Mouse (Mus musculus) MEL (cell line): ENCODE results near the gene Slc46a2. TPM values are rescaled to one million over a fixed set of nuclear protein-coding genes. Genes with fewer than 3 reads are reported as not detected.

ENCODE experiments used
- DNase-seq: peaks from one replicate; pipeline ENCODE4 v3.0.0; 2011; ENCODE audit warnings: low read depth, low spot score
- H3K27ac ChIP-seq: 2 replicates; pipeline ENCODE4 v1.5.1; 2012; ENCODE audit warnings: low read depth, mild to moderate bottlenecking, control low read depth, low read length, moderate library complexity; ENCODE audit not compliant: control insufficient read depth
- H3K27me3 ChIP-seq, 2 experiments: fragments of 150-350 bp in 1 of 2; sonication (generic) in 1 of 2; 2 replicates each; pipeline ENCODE4 v1.6.1; 2012; ENCODE audit warnings: low read length in 2 of 2, mild to moderate bottlenecking in 2 of 2, improper control_type of control experiment in 1 of 2, moderate library complexity in 1 of 2; ENCODE audit not compliant: insufficient read depth in 2 of 2, control insufficient read depth in 1 of 2
- H3K36me3 ChIP-seq, 2 experiments: 2 replicates each; pipeline ENCODE4 v1.6.1; 2012 to 2014; ENCODE audit warnings: low read length in 2 of 2, improper control_type of control experiment in 1 of 2, inconsistent platforms in 1 of 2, mild to moderate bottlenecking in 1 of 2; ENCODE audit not compliant: insufficient read depth in 2 of 2, control insufficient read depth in 1 of 2
- H3K4me1 ChIP-seq, 2 experiments: fragments of 150-350 bp in 1 of 2; sonication (generic) in 1 of 2; 2 replicates each; pipeline ENCODE4 v1.6.1; 2012; ENCODE audit warnings: low read length in 2 of 2, improper control_type of control experiment in 1 of 2, mild to moderate bottlenecking in 1 of 2; ENCODE audit not compliant: insufficient read depth in 2 of 2, control insufficient read depth in 1 of 2
- H3K4me3 ChIP-seq, 2 experiments: fragments of 150-350 bp in 1 of 2; sonication (generic) in 1 of 2; 2 replicates each; pipeline ENCODE4 v1.5.1; 2012; ENCODE audit warnings: low read depth in 2 of 2, low read length in 2 of 2, mild to moderate bottlenecking in 2 of 2, moderate library complexity in 2 of 2, control low read depth in 1 of 2, improper control_type of control experiment in 1 of 2; ENCODE audit not compliant: control insufficient read depth in 1 of 2, insufficient read depth in 1 of 2
- H3K79me2 ChIP-seq: 2 replicates; pipeline ENCODE4 v1.6.1; 2012; ENCODE audit warnings: mild to moderate bottlenecking, low read length, moderate library complexity; ENCODE audit not compliant: control insufficient read depth, poor library complexity, insufficient read depth
- H3K9ac ChIP-seq: 2 replicates; pipeline ENCODE4 v1.6.1; 2012; ENCODE audit warnings: low read depth, mild to moderate bottlenecking, control low read depth, low read length, moderate library complexity; ENCODE audit not compliant: control insufficient read depth, poor library complexity, severe bottlenecking
- H3K9me3 ChIP-seq: fragments of 150-350 bp; sonication (generic); replicated peaks from 2 replicates; pipeline ENCODE4 v1.6.1; 2012; ENCODE audit warnings: mild to moderate bottlenecking, low read length, improper control_type of control experiment, moderate library complexity; ENCODE audit not compliant: insufficient read depth
- CHD1 ChIP-seq: IDR thresholded peaks from 2 replicates; pipeline ENCODE4 v1.6.1; 2012; ENCODE audit warnings: low read depth, mild to moderate bottlenecking, inconsistent platforms, low read length, improper control_type of control experiment
- CHD2 ChIP-seq: IDR thresholded peaks from 2 replicates; pipeline ENCODE4 v1.6.1; 2011; ENCODE audit warnings: low read length, improper control_type of control experiment
- CTCF ChIP-seq, 3 experiments: IDR thresholded peaks in 2 of 3; conservative IDR thresholded peaks in 1 of 3; 2 replicates each; pipeline ENCODE4 v1.5.1; 2011 to 2012; ENCODE audit warnings: low read length in 3 of 3, low read depth in 2 of 3, mild to moderate bottlenecking in 2 of 3, improper control_type of control experiment in 1 of 3, inconsistent platforms in 1 of 3, mixed read lengths in 1 of 3, moderate library complexity in 1 of 3; ENCODE audit not compliant: control insufficient read depth in 1 of 3, insufficient read depth in 1 of 3, poor library complexity in 1 of 3, severe bottlenecking in 1 of 3
- E2F4 ChIP-seq: IDR thresholded peaks from 2 replicates; pipeline ENCODE4 v1.6.1; 2011; ENCODE audit warnings: low read depth, low read length, improper control_type of control experiment, borderline replicate concordance
- ELF1 ChIP-seq: IDR thresholded peaks from 2 replicates; pipeline ENCODE4 v1.6.1; 2014; ENCODE audit warnings: low read depth, mild to moderate bottlenecking, inconsistent platforms, low read length, improper control_type of control experiment, moderate library complexity
- EP300 ChIP-seq, 2 experiments: IDR thresholded peaks; 2 replicates each; pipeline ENCODE4 v1.6.1; 2011; ENCODE audit warnings: improper control_type of control experiment in 2 of 2, low read length in 2 of 2, low read depth in 1 of 2, mild to moderate bottlenecking in 1 of 2
- GABPA ChIP-seq: IDR thresholded peaks from 2 replicates; pipeline ENCODE4 v1.6.1; 2012; ENCODE audit warnings: low read depth, mild to moderate bottlenecking, inconsistent platforms, low read length, improper control_type of control experiment, moderate library complexity
- GATA1 ChIP-seq: IDR thresholded peaks from 2 replicates; pipeline ENCODE4 v1.6.1; 2011; ENCODE audit warnings: low read depth, low read length, improper control_type of control experiment
- HCFC1 ChIP-seq: IDR thresholded peaks from 2 replicates; pipeline ENCODE4 v1.6.1; 2012; ENCODE audit warnings: low read depth, mild to moderate bottlenecking, inconsistent platforms, low read length, improper control_type of control experiment, moderate library complexity
- MAFK ChIP-seq: IDR thresholded peaks from 2 replicates; pipeline ENCODE4 v1.6.1; 2011; ENCODE audit warnings: low read depth, mild to moderate bottlenecking, low read length, improper control_type of control experiment, borderline replicate concordance
- MAX ChIP-seq: IDR thresholded peaks from 2 replicates; pipeline ENCODE4 v1.6.1; 2011; ENCODE audit warnings: low read length, improper control_type of control experiment
- MAZ ChIP-seq: IDR thresholded peaks from 2 replicates; pipeline ENCODE4 v1.6.1; 2012; ENCODE audit warnings: low read depth, mild to moderate bottlenecking, inconsistent platforms, low read length, improper control_type of control experiment
- MEF2A ChIP-seq: IDR thresholded peaks from 2 replicates; pipeline ENCODE4 v1.6.1; 2014; ENCODE audit warnings: low read depth, mild to moderate bottlenecking, inconsistent platforms, low read length, improper control_type of control experiment; ENCODE audit not compliant: poor library complexity, insufficient replicate concordance, severe bottlenecking; ENCODE audit errors: extremely low read depth
- MYB ChIP-seq: IDR thresholded peaks from 2 replicates; pipeline ENCODE4 v1.6.1; 2011; ENCODE audit warnings: mild to moderate bottlenecking, low read depth, low read length, improper control_type of control experiment
- MYC ChIP-seq: IDR thresholded peaks from 2 replicates; pipeline ENCODE4 v1.6.1; 2011; ENCODE audit warnings: low read depth, mild to moderate bottlenecking, low read length, improper control_type of control experiment, moderate library complexity
- NELFE ChIP-seq: IDR thresholded peaks from 2 replicates; pipeline ENCODE4 v1.6.1; 2011; ENCODE audit warnings: low read depth, low read length, improper control_type of control experiment
- POLR2A ChIP-seq, 2 experiments: IDR thresholded peaks; 2 replicates each; pipeline ENCODE4 v1.6.1; 2011 to 2012; ENCODE audit warnings: low read length in 2 of 2, mild to moderate bottlenecking in 2 of 2, control low read depth in 1 of 2, improper control_type of control experiment in 1 of 2, low read depth in 1 of 2, moderate library complexity in 1 of 2; ENCODE audit not compliant: control insufficient read depth in 1 of 2, insufficient read depth in 1 of 2, poor library complexity in 1 of 2
- POLR2AphosphoS2 ChIP-seq: IDR thresholded peaks from 2 replicates; pipeline ENCODE4 v1.6.1; 2011; ENCODE audit warnings: low read length, improper control_type of control experiment
- SMC3 ChIP-seq: IDR thresholded peaks from 2 replicates; pipeline ENCODE4 v1.6.1; 2011; ENCODE audit warnings: low read depth, low read length, improper control_type of control experiment
- TAL1 ChIP-seq: IDR thresholded peaks from 2 replicates; pipeline ENCODE4 v1.6.1; 2012; ENCODE audit warnings: mild to moderate bottlenecking, inconsistent platforms, low read length, moderate library complexity, mixed read lengths
- TBP ChIP-seq: IDR thresholded peaks from 2 replicates; pipeline ENCODE4 v1.8.0; 2011; ENCODE audit warnings: low read depth, low read length, improper control_type of control experiment
- TCF12 ChIP-seq: IDR thresholded peaks from 2 replicates; pipeline ENCODE4 v1.6.1; 2014; ENCODE audit warnings: low read depth, mild to moderate bottlenecking, inconsistent platforms, low read length, improper control_type of control experiment, moderate library complexity
- USF2 ChIP-seq, 2 experiments: IDR thresholded peaks; 2 replicates each; pipeline ENCODE4 v1.6.1; 2011 to 2012; ENCODE audit warnings: improper control_type of control experiment in 2 of 2, low read length in 2 of 2, borderline replicate concordance in 1 of 2, inconsistent platforms in 1 of 2, low read depth in 1 of 2, mild to moderate bottlenecking in 1 of 2; ENCODE audit not compliant: insufficient read depth in 1 of 2
- ZMIZ1 ChIP-seq: IDR thresholded peaks from 2 replicates; pipeline ENCODE4 v1.6.1; 2012; ENCODE audit warnings: low read depth, mild to moderate bottlenecking, inconsistent platforms, low read length, improper control_type of control experiment, moderate library complexity
- ZNF384 ChIP-seq: IDR thresholded peaks from 2 replicates; pipeline ENCODE4 v1.6.1; 2012; ENCODE audit warnings: low read depth, mild to moderate bottlenecking, inconsistent platforms, low read length, improper control_type of control experiment
- polyA plus RNA-seq, 2 experiments: library from polyadenylated mRNA; stranded (reverse) in 1 of 2; unstranded in 1 of 2; fragments of >175 nt in 1 of 2; fragments of >200 nt in 1 of 2; gene quantifications; 2 replicates each; pipeline versions ENCODE4 v1.2.1 to v1.2.4; 2012; ENCODE audit warnings: low replicate concordance in 2 of 2, low read depth in 1 of 2; ENCODE audit not compliant: insufficient read length in 2 of 2, insufficient read depth in 1 of 2, missing spikeins in 1 of 2
- total RNA-seq: library from RNA; depleted of rRNA; stranded (reverse); fragments of 300-350 nt; gene quantifications from 2 replicates; pipeline ENCODE4 v1.2.3, GENCODE M21; 2012

Slc46a2 gene
- total and polyA plus RNA-seq, 3 experiments: not detected

GRCm38 (mm10) chr4:59894977-59895575, 19.8 kb downstream of the Slc46a2 start (continued):
- TF ChIP-seq USF2 (IDR thresholded peaks at IDR 0.05; ENCODE audit: borderline replicate concordance in 1 of 2, insufficient read depth in 1 of 2, low read depth in 1 of 2, low read length in 2 of 2) (no peak), HCFC1 (no peak), ZNF384 (no peak), CTCF (IDR thresholded peaks at IDR 0.05 in 2 of 3, conservative IDR thresholded peaks at IDR 0.05 in 1 of 3; ENCODE audit: control insufficient read depth in 1 of 3, insufficient read depth in 1 of 3, low read depth in 2 of 3, low read length in 3 of 3, poor library complexity in 1 of 3, severe bottlenecking in 1 of 3) (no peak), CHD1 (no peak), MEF2A (no peak), NELFE (no peak), EP300 (IDR thresholded peaks at IDR 0.05; ENCODE audit: low read depth in 1 of 2, low read length in 2 of 2) (peak; percentile 48 to 67; a peak in 2 of 4 replicates), GABPA (no peak), ELF1 (no peak), CHD2 (no peak), TBP (no peak), MAFK (no peak), ZMIZ1 (no peak)
- TF ChIP-seq, all 39 proteins: peak for 7

GRCm38 (mm10) chr4:59894415-59894814, 20.4 kb downstream of the Slc46a2 start:
- no peak overlapping the region for H3K9ac ChIP-seq
- no peaks in the 10 kb centered on the region for H3K9me3 ChIP-seq
- no peaks in the 10 kb centered on the region for H3K79me2 ChIP-seq
- H3K4me1 ChIP-seq: peaks cover 6 to 19% of the 10 kb centered on the region in 2 experiments
- DNase-seq: no peak
- no peak for TF ChIP-seq TAL1
- TF ChIP-seq, all 39 proteins: peak for 0
- H3K36me3 ChIP-seq: peaks cover 0 to 6% of the 10 kb centered on the region in 2 experiments; a peak in 3 of 4 replicates
- H3K27ac ChIP-seq: no peak overlapping the region
- H3K27me3 ChIP-seq: no peaks in the 10 kb centered on the region
- no peak overlapping the region for H3K4me3 ChIP-seq

GRCm38 (mm10) chr4:59892731-59893130, 22.1 kb downstream of the Slc46a2 start:
- Histone ChIP-seq H3K79me2 (no peaks in the 10 kb centered on the region), H3K9me3 (no peaks in the 10 kb centered on the region), H3K27ac (no peak overlapping the region), H3K27me3 (no peaks in the 10 kb centered on the region), H3K4me1 (peaks cover 6 to 25% of the 10 kb centered on the region in 2 experiments), H3K4me3 (no peak overlapping the region), H3K9ac (no peak overlapping the region), H3K36me3 (peaks cover 0 to 11% of the 10 kb centered on the region in 2 experiments; a peak in 3 of 4 replicates)
- DNase-seq: no peak
- no peak for TF ChIP-seq POLR2A (IDR thresholded peaks at IDR 0.05; ENCODE audit: control insufficient read depth in 1 of 2, insufficient read depth in 1 of 2, low read depth in 1 of 2, low read length in 2 of 2, poor library complexity in 1 of 2)
- no peak for TF ChIP-seq HCFC1
- TF ChIP-seq SMC3: no peak
- no peak for TF ChIP-seq CHD2
- no peak for TF ChIP-seq POLR2AphosphoS2
- TF ChIP-seq TBP: no peak
- TF ChIP-seq MEF2A: no peak
- no peak for TF ChIP-seq MYC
- TF ChIP-seq E2F4: no peak
- no peak for TF ChIP-seq GATA1
- TF ChIP-seq MAX: no peak
- TF ChIP-seq MAZ: no peak
- TF ChIP-seq CTCF (IDR thresholded peaks at IDR 0.05 in 2 of 3, conservative IDR thresholded peaks at IDR 0.05 in 1 of 3; ENCODE audit: control insufficient read depth in 1 of 3, insufficient read depth in 1 of 3, low read depth in 2 of 3, low read length in 3 of 3, poor library complexity in 1 of 3, severe bottlenecking in 1 of 3): no peak
- no peak for TF ChIP-seq MYB
- TF ChIP-seq TCF12: no peak
